Mouse (Mus musculus) limb, embryonic 14.5 days (tissue): Measurements from ENCODE around the gene Olfr282. TPM values are rescaled to one million over a fixed set of nuclear protein-coding genes. Genes with fewer than 3 reads are reported as not detected.

Source experiments
- ATAC-seq: fragments of 200-750 bp; cut with Nextera tagmentation; 2 replicates; pipeline ENCODE4 v1.8.0; 2017; ENCODE audit warnings: low read depth, moderate number of reproducible peaks, moderate TSS enrichment; ENCODE audit not compliant: low FRiP score
- DNase-seq: peaks from one replicate; pipeline ENCODE4 v3.0.0-alpha.2; 2015; ENCODE audit warnings: low spot score
- H3K27ac ChIP-seq: fragments of 300-500 bp; sonication (generic); replicated peaks from 2 replicates; pipeline ENCODE4 v1.5.1; 2014; ENCODE audit warnings: low read depth, mild to moderate bottlenecking, low read length, moderate library complexity, mixed read lengths
- H3K27me3 ChIP-seq: fragments of 300-500 bp; sonication (generic); 2 replicates; pipeline ENCODE4 v1.6.1; 2014; ENCODE audit warnings: low read length, mixed read lengths; ENCODE audit not compliant: control insufficient read depth, insufficient read depth
- H3K36me3 ChIP-seq: fragments of 300-500 bp; sonication (generic); 2 replicates; pipeline ENCODE4 v1.6.1; 2014; ENCODE audit warnings: mild to moderate bottlenecking, low read length, moderate library complexity, mixed read lengths; ENCODE audit not compliant: control insufficient read depth, insufficient read depth
- H3K4me1 ChIP-seq: fragments of 300-500 bp; sonication (generic); 2 replicates; pipeline ENCODE4 v1.6.1; 2014; ENCODE audit warnings: antibody characterized with exemption, low read length, mixed read lengths; ENCODE audit not compliant: control insufficient read depth, insufficient read depth
- H3K4me2 ChIP-seq: fragments of 300-500 bp; sonication (generic); replicated peaks from 2 replicates; pipeline ENCODE4 v1.6.1; 2014; ENCODE audit warnings: low read depth, mild to moderate bottlenecking, low read length, moderate library complexity; ENCODE audit not compliant: severe bottlenecking
- H3K4me3 ChIP-seq: fragments of 300-500 bp; sonication (generic); replicated peaks from 2 replicates; pipeline ENCODE4 v1.5.1; 2014; ENCODE audit warnings: low read length
- H3K9ac ChIP-seq: fragments of 300-500 bp; sonication (generic); 2 replicates; pipeline ENCODE4 v1.6.1; 2014; ENCODE audit warnings: mild to moderate bottlenecking, low read depth, low read length, moderate library complexity; ENCODE audit not compliant: severe bottlenecking
- H3K9me3 ChIP-seq: fragments of 300-500 bp; sonication (generic); 2 replicates; pipeline ENCODE4 v1.6.1; 2016; ENCODE audit warnings: low read length; ENCODE audit not compliant: control insufficient read depth
- POLR2A ChIP-seq: fragments of 200-500 bp; IDR thresholded peaks from 2 replicates; pipeline ENCODE4 v1.8.0; 2012; ENCODE audit warnings: inconsistent platforms, mild to moderate bottlenecking, moderate library complexity, borderline replicate concordance; ENCODE audit not compliant: insufficient read depth, insufficient read length; ENCODE audit errors: extremely low read depth
- WGBS: fragments of 180-500 bp; shearing (Covaris S2); extraction: QIAGEN DNeasy Blood & Tissue Kit; methylation state at CpG from one replicate; pipeline ENCODE4 v1.1.7; 2014; 5-methylcytosine and 5-hydroxymethylcytosine counted together
- polyA plus RNA-seq, 2 experiments: library from polyadenylated mRNA; depleted of rRNA in 1 of 2; stranded (reverse) in 1 of 2; unstranded in 1 of 2; fragments of >200 nt; fragmentation: Nextera tagmentation in 1 of 2; extraction: Ambion mirVana in 1 of 2; gene quantifications; 2 replicates each; pipeline versions ENCODE4 v1.2.1 to v1.2.3; 2012 to 2014

The Olfr282 gene
- polyA plus RNA-seq, 2 experiments = not detected

- no peaks in the 10 kb centered on the region for H3K27me3 ChIP-seq
- H3K4me2 ChIP-seq = no peak overlapping the region
- ATAC-seq = no peak
- H3K9me3 ChIP-seq = no peaks in the 10 kb centered on the region
- no peak overlapping the region for H3K4me3 ChIP-seq
- DNase-seq = no peak
- H3K4me1 ChIP-seq = no peaks in the 10 kb centered on the region
- 66% methylated on average over 4 of the region's 4 CpGs for WGBS
- no peak overlapping the region for H3K9ac ChIP-seq
- H3K36me3 ChIP-seq = no peaks in the 10 kb centered on the region
- no peak for TF ChIP-seq POLR2A
- no peak overlapping the region for H3K27ac ChIP-seq
Observed at GRCm38 (mm10) chr15:98448521-98448920, 17.5 kb downstream of the Olfr282 start.

GRCm38 (mm10) chr15:98452288-98452687 lies 21.3 kb downstream of the Olfr282 start, which contains the start of gene Olfr281:
TSS of gene Olfr281 (plus strand) at chr15:98452588.
- Histone ChIP-seq H3K27ac (no peak within 1 kb of the TSS), H3K9ac (no peak within 1 kb of the TSS), H3K36me3 (no peaks in the 10 kb centered on the region), H3K9me3 (no peaks in the 10 kb centered on the region), H3K4me3 (no peak within 1 kb of the TSS), H3K4me2 (no peak within 1 kb of the TSS), H3K4me1 (no peaks in the 10 kb centered on the region), H3K27me3 (no peaks in the 10 kb centered on the region)
- WGBS = 93% methylated on average over 7 of the region's 7 CpGs
- no peak for TF ChIP-seq POLR2A
- ATAC-seq (no peak), DNase-seq (no peak)

GRCm38 (mm10) chr15:98469596-98469995 lies 38.6 kb downstream of the Olfr282 start, which contains the start of gene OR5BS1P:
TSS of gene OR5BS1P (plus strand) at chr15:98469896.
- Histone ChIP-seq H3K9me3 (no peaks in the 10 kb centered on the region), H3K27ac (no peak within 1 kb of the TSS), H3K36me3 (no peaks in the 10 kb centered on the region), H3K4me1 (no peaks in the 10 kb centered on the region), H3K27me3 (no peaks in the 10 kb centered on the region), H3K9ac (no peak within 1 kb of the TSS), H3K4me2 (no peak within 1 kb of the TSS), H3K4me3 (no peak within 1 kb of the TSS)
- DNase-seq (no peak), ATAC-seq (no peak)
- 93% methylated on average over 4 of the region's 4 CpGs for WGBS
- TF ChIP-seq POLR2A = no peak

- H3K4me2 ChIP-seq = no peak overlapping the region
- H3K4me1 ChIP-seq = no peaks in the 10 kb centered on the region
- H3K9me3 ChIP-seq = no peaks in the 10 kb centered on the region
- ATAC-seq (no peak), DNase-seq (no peak)
- no peaks in the 10 kb centered on the region for H3K36me3 ChIP-seq
- H3K9ac ChIP-seq = no peak overlapping the region
- no peaks in the 10 kb centered on the region for H3K27me3 ChIP-seq
- H3K27ac ChIP-seq = no peak overlapping the region
- H3K4me3 ChIP-seq = no peak overlapping the region
- TF ChIP-seq POLR2A = no peak
- WGBS = 88% methylated on average over 13 of the region's 13 CpGs
Observed at GRCm38 (mm10) chr15:98471539-98471938, 40.5 kb downstream of the Olfr282 start.

GRCm38 (mm10) chr15:98474958-98475357 lies 43.9 kb downstream of the Olfr282 start:
- WGBS = 75% methylated on average over 10 of the region's 10 CpGs
- Histone ChIP-seq H3K9ac (no peak overlapping the region), H3K36me3 (no peaks in the 10 kb centered on the region), H3K4me3 (no peak overlapping the region), H3K4me2 (no peak overlapping the region), H3K9me3 (no peaks in the 10 kb centered on the region), H3K27ac (no peak overlapping the region), H3K27me3 (no peaks in the 10 kb centered on the region), H3K4me1 (no peaks in the 10 kb centered on the region)
- TF ChIP-seq POLR2A = no peak
- DNase-seq = no peak
- no peak for ATAC-seq

GRCm38 (mm10) chr15:98475382-98475781 lies 44.4 kb downstream of the Olfr282 start:
- H3K4me3 ChIP-seq = no peak overlapping the region
- H3K9me3 ChIP-seq = no peaks in the 10 kb centered on the region
- no peaks in the 10 kb centered on the region for H3K4me1 ChIP-seq
- H3K27ac ChIP-seq = no peak overlapping the region
- ATAC-seq = no peak
- no peaks in the 10 kb centered on the region for H3K27me3 ChIP-seq
- 50% methylated on average over 10 of the region's 10 CpGs for WGBS
- no peak for DNase-seq
- H3K9ac ChIP-seq = no peak overlapping the region
- TF ChIP-seq POLR2A = no peak
- H3K4me2 ChIP-seq = no peak overlapping the region
- H3K36me3 ChIP-seq = no peaks in the 10 kb centered on the region
